Comparison of ENCODE assay signal across 10 mouse cellular contexts in the genomic region with DNA sequence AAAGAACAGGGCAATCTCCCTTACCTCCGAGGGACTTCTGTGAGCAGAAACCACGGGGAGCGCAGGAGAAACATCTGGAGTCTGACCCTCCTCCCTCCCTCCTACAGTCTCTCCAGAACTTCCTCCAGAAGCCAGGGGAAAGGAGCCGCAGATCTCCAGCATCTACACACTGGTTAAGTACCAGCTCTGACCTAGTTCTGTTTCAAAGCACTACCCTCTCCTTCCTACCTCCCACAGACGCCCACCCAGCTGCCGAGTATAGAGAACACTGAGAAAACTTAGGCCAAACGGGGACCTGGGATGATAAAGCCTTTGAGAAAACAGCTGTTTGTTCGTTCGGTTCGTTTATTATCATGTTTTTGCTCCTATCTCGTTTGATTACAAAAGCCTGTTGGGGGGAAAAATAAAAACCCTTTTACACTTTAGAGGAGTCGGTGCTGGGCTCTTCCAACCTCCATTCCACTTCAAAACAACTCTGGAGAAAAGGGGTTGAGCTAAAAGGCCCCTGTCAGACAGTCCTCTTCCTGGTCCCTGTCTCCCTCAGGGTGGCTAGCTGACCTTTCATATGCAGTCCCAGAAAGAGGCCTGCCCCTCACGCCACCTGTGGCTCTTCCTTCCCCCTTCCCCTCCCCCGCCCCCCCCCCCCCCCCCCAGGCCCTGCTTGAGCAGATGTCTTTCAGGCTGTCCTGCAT.
A peak's percentile ranks its signal among the peaks of the same experiment; 100 is the strongest.
DNase-seq lines count a peak whose midpoint lies in the region; ATAC-seq and TF ChIP-seq lines count a peak whose summit lies in the region.
"Had no signal": no experiment of that assay in that cellular context is flagged by ENCODE, and none has a peak within 500 bp of the region (broad histone marks: within the 10 kb centered on the region; RNA-seq: fewer than 3 reads in every experiment).

No protein-coding gene starts in this region.

- no peaks in the 10 kb centered on the region for H3K27me3 ChIP-seq in kidney, adult 2 months (replicated peaks; ENCODE audit: control insufficient read depth, insufficient read depth, low read length)
- H3K27me3 ChIP-seq in heart, embryonic 16.5 days (ENCODE audit: control insufficient read depth, insufficient read depth, low read length) = no peaks in the 10 kb centered on the region
- H3K27me3 ChIP-seq in midbrain, postnatal 0 days (ENCODE audit: insufficient read depth, low read length) = no peaks in the 10 kb centered on the region

- no peak overlapping the region for H3K4me3 ChIP-seq in kidney, adult 2 months (ENCODE audit: insufficient read depth, low read depth, low read length)
- no peak overlapping the region for H3K4me3 ChIP-seq in cortical plate, adult 2 months (ENCODE audit: insufficient read depth, low read length)
- H3K4me3 ChIP-seq in heart, embryonic 16.5 days (ENCODE audit: low read length) = no peak overlapping the region
- no peak overlapping the region for H3K4me3 ChIP-seq in midbrain, postnatal 0 days (ENCODE audit: low read depth, low read length)
- H3K4me3 ChIP-seq: neural tube, embryonic 12.5 days had no signal

- peak overlapping the region; percentile 53 for H3K9ac ChIP-seq in heart, embryonic 16.5 days (ENCODE audit: low read length)
- H3K9ac ChIP-seq in midbrain, postnatal 0 days (replicated peaks; ENCODE audit: low read length, poor library complexity, severe bottlenecking) = no peak overlapping the region
- H3K9ac ChIP-seq: neural tube, embryonic 12.5 days had no signal

- 37% methylated on average over 13 of the region's 14 CpGs for WGBS in kidney, adult 2 months
- whole genome bisulfite sequencing in heart, embryonic 16.5 days = 12% methylated on average over 13 of the region's 14 CpGs
- WGBS in midbrain, postnatal 0 days = 31% methylated on average over 13 of the region's 14 CpGs

- no peaks in the 10 kb centered on the region for H3K9me3 ChIP-seq in heart, embryonic 16.5 days (replicated peaks; ENCODE audit: control insufficient read depth, low read length)
- no peaks in the 10 kb centered on the region for H3K9me3 ChIP-seq in midbrain, postnatal 0 days (ENCODE audit: low read length)
- H3K9me3 ChIP-seq: G1E; neural tube, embryonic 12.5 days had no signal

- H3K27ac ChIP-seq in kidney, adult 2 months (ENCODE audit: insufficient read depth, low read depth, low read length) = no peak overlapping the region
- H3K27ac ChIP-seq in cortical plate, adult 2 months (ENCODE audit: insufficient read depth, low read length) = peak overlapping the region; percentile 12; the same call in 1 of the 2 replicates
- H3K27ac ChIP-seq in heart, embryonic 16.5 days (ENCODE audit: low read length) = peak overlapping the region; percentile 81
- no peak overlapping the region for H3K27ac ChIP-seq in midbrain, postnatal 0 days (ENCODE audit: low read depth, low read length)
- H3K27ac ChIP-seq: neural tube, embryonic 12.5 days had no signal

- TF ChIP-seq POLR2A in kidney, adult 2 months (IDR thresholded peaks at IDR 0.05; ENCODE audit: low read depth, low read length) = no peak
- TF ChIP-seq POLR2A in cortical plate, adult 2 months (IDR thresholded peaks at IDR 0.05; ENCODE audit: extremely low read depth, insufficient read depth, low read length) = no peak

- peak; percentile 71; the same call in 1 of the 2 replicates for ATAC-seq in heart, embryonic 16.5 days (replicated peaks; ENCODE audit: extremely low read depth, insufficient read depth, low FRiP score)
- peak; percentile 47; the same call in 1 of the 2 replicates for ATAC-seq in midbrain, postnatal 0 days (ENCODE audit: low FRiP score)
- no peak for ATAC-seq in activated CD4-positive, CD25-positive, alpha-beta regulatory T cell, adult 4 months

- peak overlapping the region; percentile 30 for H3K4me2 ChIP-seq in heart, embryonic 16.5 days (ENCODE audit: low read depth, low read length)
- H3K4me2 ChIP-seq in midbrain, postnatal 0 days (ENCODE audit: low read depth, low read length, poor library complexity, severe bottlenecking) = no peak overlapping the region
- H3K4me2 ChIP-seq: neural tube, embryonic 12.5 days had no signal

- no peak for TF ChIP-seq CTCF in kidney, adult 2 months (conservative IDR thresholded peaks at IDR 0.05; ENCODE audit: insufficient read depth, insufficient read length, low read depth, low read length)
- no peak for TF ChIP-seq CTCF in cortical plate, adult 2 months (IDR thresholded peaks at IDR 0.05; ENCODE audit: extremely low read depth, insufficient read depth, low read length)
- TF ChIP-seq CTCF in midbrain, postnatal 0 days (IDR thresholded peaks at IDR 0.05) = no peak

- H3K4me1 ChIP-seq in kidney, adult 2 months (ENCODE audit: control insufficient read depth, insufficient read depth, low read length) = no peaks in the 10 kb centered on the region
- H3K4me1 ChIP-seq in cortical plate, adult 2 months (ENCODE audit: control insufficient read depth, insufficient read depth, low read length) = 0 out of 2 replicates have a peak, but pooled peaks cover 3% of the 10 kb centered on the region
- H3K4me1 ChIP-seq in heart, embryonic 16.5 days (ENCODE audit: control insufficient read depth, insufficient read depth, low read length) = peaks cover 22% of the 10 kb centered on the region
- H3K4me1 ChIP-seq in midbrain, postnatal 0 days (ENCODE audit: insufficient read depth, low read length) = no peaks in the 10 kb centered on the region

- peak; percentile 12 for DNase-seq in kidney, adult 2 months
- DNase-seq in kidney, adult 11 months = no peak
- no peak for DNase-seq in midbrain, postnatal 0 days (ENCODE audit: low spot score)
- DNase-seq in cerebellum, postnatal 10 days = no peak
- no peak for DNase-seq in urinary bladder, adult 2 months (ENCODE audit: low spot score)

- H3K36me3 ChIP-seq in kidney, adult 2 months (ENCODE audit: control insufficient read depth, insufficient read depth, low read length) = no peaks in the 10 kb centered on the region
- no peaks in the 10 kb centered on the region for H3K36me3 ChIP-seq in heart, embryonic 16.5 days (ENCODE audit: control insufficient read depth, insufficient read depth)
- H3K36me3 ChIP-seq in midbrain, postnatal 0 days (ENCODE audit: insufficient read depth, low read length) = no peaks in the 10 kb centered on the region
- H3K36me3 ChIP-seq: G1E; neural tube, embryonic 12.5 days had no signal

Comparison
In these comparisons a context has a peak if more than half of its experiments do, and no peak if none do; other contexts are left out.
1. H3K27ac ChIP-seq: peak in cortical plate, adult 2 months (single experiment) and heart, embryonic 16.5 days (single experiment); none in kidney, adult 2 months (single experiment) and midbrain, postnatal 0 days (single experiment).